Mouse (Mus musculus) left cerebral cortex, adult 11 months (tissue): ENCODE results near the gene Cmklr1.
"Not testable (repeated sequence)": the region's sequence is repeated elsewhere in the genome, so short reads cannot be mapped to it uniquely, and the experiment has no call there.

Source experiments
- DNase-seq: peaks from one replicate; pipeline ENCODE4 v3.0.0; 2022; ENCODE audit warnings: low spot score

The Cmklr1 gene

DNA sequence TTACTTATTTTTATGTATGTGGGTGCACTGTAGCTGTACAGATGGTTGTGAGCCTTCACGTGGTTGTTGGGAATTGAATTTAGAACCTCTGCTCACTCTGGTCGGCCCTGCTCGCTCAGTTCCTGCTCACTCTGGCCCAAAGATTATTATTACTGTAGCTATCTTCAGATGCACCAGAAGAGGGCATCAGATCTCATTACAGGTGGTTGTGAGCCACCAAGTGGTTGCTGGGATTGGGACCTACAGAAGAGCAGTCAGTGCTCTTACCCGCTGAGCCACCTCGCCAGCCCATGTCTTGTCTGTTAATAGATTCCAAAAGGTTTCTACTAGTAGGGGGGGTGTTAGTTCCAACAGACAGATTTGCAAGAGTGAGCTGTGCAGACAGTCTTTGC lies 63.8 kb downstream of the Cmklr1 start:
- not testable (repeated sequence) for DNase-seq

DNA sequence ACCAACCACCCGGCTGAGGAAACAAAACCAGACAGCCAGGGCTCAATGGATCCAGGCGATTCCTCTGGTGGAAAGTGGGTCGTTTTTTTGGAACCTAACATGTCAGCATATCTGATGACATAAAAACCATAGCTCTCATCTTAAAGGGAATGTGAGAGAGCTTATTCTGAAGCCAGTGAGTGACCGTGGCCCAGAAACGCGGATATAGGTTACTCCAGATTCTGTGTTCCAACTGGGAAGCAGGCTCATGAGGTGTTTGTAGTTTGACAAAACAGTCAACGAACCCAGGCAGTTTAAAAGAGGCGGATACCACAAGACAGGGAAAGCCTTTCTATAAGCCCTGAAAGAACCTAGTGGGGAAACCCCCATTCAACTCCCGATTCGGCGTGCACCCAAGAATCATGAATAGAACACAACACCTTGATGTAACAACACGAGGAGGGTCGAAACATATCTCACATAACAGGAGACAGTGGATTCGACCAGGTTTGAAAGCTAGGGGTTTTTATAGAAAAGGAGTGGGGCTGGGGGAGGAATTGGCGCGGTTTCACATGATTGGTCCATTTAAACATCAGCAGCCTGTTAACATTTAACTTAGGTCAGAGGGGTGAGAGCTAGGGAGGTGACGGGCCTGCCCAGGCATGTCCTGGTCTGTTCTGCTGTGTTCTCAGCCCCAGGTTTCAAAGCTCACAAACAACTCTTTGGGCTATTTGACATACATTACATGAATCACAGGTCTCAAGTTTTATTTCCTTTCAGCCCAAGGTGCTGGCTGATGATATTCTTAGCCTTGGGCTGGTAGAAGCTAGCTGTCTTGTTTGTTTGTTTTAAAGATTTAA lies 64.4 kb downstream of the Cmklr1 start:
- not testable (repeated sequence) for DNase-seq

GRCm38 (mm10) chr5:113584439-113584838 lies 65.8 kb downstream of the Cmklr1 start:
- DNase-seq = no peak

GRCm38 (mm10) chr5:113583424-113584162 lies 66.6 kb downstream of the Cmklr1 start:
- DNase-seq = no peak

DNA sequence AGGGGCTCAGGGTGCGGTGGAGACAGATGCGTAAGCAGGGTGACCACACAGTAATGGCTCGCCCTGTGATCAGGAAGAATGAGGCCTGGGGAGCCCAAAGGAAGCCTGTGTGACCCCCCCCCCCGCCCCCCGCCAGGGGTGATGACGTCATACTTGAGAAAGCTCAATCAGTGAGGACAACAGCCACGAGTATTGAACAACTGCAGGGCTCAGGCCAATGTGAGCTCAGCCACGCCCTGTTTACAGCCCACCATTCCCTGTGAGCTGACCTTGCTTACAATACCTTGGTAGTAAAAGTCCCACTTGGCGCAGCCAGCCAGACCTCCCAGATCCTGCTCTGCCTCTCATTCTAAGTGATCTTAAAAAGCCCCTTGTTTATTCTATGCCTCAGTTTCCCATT lies 69.4 kb downstream of the Cmklr1 start:
- DNase-seq = no peak

GRCm38 (mm10) chr5:113580248-113580647 lies 70.0 kb downstream of the Cmklr1 start:
- no peak for DNase-seq

- DNase-seq = no peak
These were observed 71.1 kb downstream of the Cmklr1 start for GRCm38 (mm10) chr5:113579128-113579527.

GRCm38 (mm10) chr5:113578428-113578827 lies 71.8 kb downstream of the Cmklr1 start:
- DNase-seq = no peak

GRCm38 (mm10) chr5:113577555-113577954 lies 72.7 kb downstream of the Cmklr1 start:
- no peak for DNase-seq

DNA sequence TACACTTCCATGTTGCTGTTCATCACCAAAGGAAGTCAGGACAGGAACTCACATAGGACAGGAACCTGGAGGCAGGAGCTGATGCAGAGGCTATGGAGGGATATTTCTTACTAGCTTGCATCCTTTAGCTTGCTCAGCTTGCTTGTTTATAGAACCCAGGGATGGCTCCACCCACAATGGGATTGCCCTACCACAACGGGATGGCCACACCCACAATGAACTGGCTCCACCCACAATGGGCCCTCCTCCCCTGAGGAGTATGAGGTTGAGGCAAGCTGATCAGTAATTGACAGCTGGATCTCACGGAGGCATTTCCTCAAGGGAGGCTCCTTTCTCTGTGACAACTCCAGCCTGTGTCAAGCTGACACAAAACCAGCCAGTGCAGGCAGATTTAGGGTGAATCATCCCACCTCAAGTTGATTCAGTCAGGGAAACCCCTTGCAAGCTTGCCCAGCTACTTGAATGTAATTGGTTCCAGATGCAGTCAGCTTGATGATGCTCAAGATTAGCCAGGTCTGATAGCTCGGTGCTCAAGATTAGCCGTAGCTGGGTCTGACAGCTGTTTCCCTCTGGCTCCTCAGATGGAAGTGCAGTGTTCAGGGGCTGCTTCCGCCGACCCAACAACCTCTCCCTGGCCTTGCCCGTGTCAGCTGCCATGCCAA lies 80.0 kb downstream of the Cmklr1 start:
- DNase-seq = no peak

DNA sequence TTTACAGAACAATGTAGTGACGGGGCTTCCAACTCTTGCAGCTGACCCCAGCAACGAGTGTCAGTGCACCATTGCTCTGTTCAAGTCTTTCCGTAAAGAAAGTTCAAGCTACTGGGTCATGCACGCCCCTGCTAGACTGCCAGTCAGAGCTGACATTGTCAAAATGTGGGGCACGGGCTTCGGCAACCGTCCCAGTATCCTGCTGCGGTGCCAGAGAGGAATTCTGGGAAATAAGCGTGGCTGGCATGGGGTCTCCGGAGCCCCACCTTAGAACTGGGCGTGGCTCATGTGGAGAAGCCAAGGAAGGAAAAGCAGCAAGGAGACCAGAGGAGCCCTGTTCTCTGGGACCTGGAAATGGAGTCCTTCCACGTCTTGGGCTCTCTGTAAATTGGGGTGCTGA lies 84.4 kb downstream of the Cmklr1 start:
- no peak for DNase-seq

DNA sequence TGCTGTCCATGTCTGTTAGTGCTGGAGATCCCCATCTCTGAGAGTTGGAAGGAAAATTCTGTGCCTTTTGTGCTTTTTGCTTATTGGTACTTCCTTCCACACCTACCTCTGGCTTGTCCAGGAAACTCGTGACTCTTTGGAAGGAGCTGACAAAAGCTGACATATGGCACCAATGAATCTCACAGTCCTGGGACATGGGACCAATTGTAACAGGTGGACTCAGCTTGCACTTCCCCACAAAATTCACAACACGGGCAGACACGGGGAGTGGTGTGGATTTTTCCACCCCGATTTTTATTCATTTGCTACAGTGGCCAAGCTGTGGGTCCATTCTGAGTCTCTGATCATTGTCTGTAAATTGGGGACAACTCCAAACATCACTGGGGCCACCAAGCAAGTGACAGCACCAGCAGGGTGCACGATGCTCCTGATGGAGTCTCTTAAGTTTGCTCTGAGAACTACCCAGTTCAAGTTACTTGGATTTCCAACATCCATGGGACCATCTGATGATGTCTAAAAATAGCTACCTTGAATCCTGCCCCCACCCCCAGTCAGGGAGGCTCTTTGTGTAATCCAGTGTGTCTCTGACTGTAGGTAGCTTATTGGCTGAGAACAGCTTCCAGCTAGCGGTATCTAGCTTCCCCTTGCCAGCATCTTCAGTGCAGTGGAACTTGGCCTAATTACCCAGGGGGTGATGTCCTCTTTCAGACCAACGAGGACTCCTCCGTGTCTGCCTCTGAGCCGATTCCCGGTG lies 84.9 kb downstream of the Cmklr1 start:
- no peak for DNase-seq

GRCm38 (mm10) chr5:113564463-113564862 lies 85.8 kb downstream of the Cmklr1 start:
- no peak for DNase-seq
